Mouse (Mus musculus): ENCODE measurements around the gene Ehd4.

GRCm38 (mm10) chr2:120060651-120061050, 93.8 kb downstream of the Ehd4 start:
- no peak for TF ChIP-seq CTCF (IDR thresholded peaks at IDR 0.05; ENCODE audit: low read depth)
- TF ChIP-seq EP300 (IDR thresholded peaks at IDR 0.05; ENCODE audit: low read depth): no peak

Data from heart, postnatal 0 days (tissue).